Mouse (Mus musculus): ENCODE measurements around the gene Nagk. TPM values are rescaled to one million over a fixed set of nuclear protein-coding genes. Genes with fewer than 3 reads are reported as not detected.

Nagk gene
- polyA plus RNA-seq, 1 experiment = 53.0 TPM

Other genes with a start within 250 kb of the Nagk start
- gene Stambp, start 222.3 kb upstream of the Nagk start, polyA plus RNA-seq (2012; rRNA removed) = 41.8 and 44.1 TPM in 2 replicates
- not detected in 2 replicates for gene Clec4f, start 138.8 kb upstream of the Nagk start, polyA plus RNA-seq (2012; rRNA removed)
- 0.04 TPM in 1 of 2 replicates, not detected in the other for gene Cd207, start 117.1 kb upstream of the Nagk start, polyA plus RNA-seq (2012; rRNA removed)
- 0.07 and 0.10 TPM in 2 replicates for gene Vax2, start 83.7 kb upstream of the Nagk start, polyA plus RNA-seq (2012; rRNA removed)
- gene Atp6v1b1, start 52.0 kb upstream of the Nagk start, polyA plus RNA-seq (2012; rRNA removed) = 0.08 and 0.26 TPM in 2 replicates
- not detected in 2 replicates for gene Ankrd53, start 32.3 kb upstream of the Nagk start, polyA plus RNA-seq (2012; rRNA removed)
- gene Tex261, start 19.2 kb upstream of the Nagk start, polyA plus RNA-seq (2012; rRNA removed) = 51.3 and 69.0 TPM in 2 replicates
- gene Paip2b, start 36.8 kb downstream of the Nagk start, polyA plus RNA-seq (2012; rRNA removed) = 49.4 and 50.8 TPM in 2 replicates
- 62.6 and 75.9 TPM in 2 replicates for gene Zfp638, start 72.1 kb downstream of the Nagk start, polyA plus RNA-seq (2012; rRNA removed)
- gene Dysf, start 213.6 kb downstream of the Nagk start, polyA plus RNA-seq (2012; rRNA removed) = 2.8 and 3.9 TPM in 2 replicates

All from brain, embryonic 14.5 days (tissue).